Mouse (Mus musculus): ENCODE results near the gene Rdh9.

Gene Rdh9

DNA sequence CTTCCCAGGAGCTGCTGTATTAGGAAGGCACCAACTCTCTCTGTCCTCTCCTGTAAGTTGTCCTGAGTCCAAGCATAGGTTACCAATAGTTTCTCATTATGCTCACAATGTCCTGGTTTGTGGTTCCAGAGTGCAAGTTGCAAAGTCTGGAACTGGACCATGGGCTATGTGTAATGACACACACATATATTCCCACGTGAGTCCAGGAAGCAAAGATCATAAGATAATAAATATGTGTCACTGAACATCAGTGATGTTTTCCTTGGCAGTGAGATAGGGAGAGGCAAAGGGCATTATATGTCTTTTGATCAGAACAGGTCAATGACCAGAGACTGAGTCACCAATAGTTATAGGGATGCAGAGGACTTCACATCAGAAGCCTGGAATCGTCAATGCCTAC lies at the start of gene Rdh9:
Gene Rdh9, plus strand, starts transcription at position 376 of the 400 bp plus-strand sequence.
- DNase-seq (ENCODE audit: low read depth in 1 of 2, low spot score in 2 of 2), result no peak

- no peak for DNase-seq (ENCODE audit: low read depth in 1 of 2, low spot score in 2 of 2)
Observed at GRCm38 (mm10) chr10:127728437-127728836, 47.7 kb upstream of the Rdh9 start.

GRCm38 (mm10) chr10:127730285-127730932 lies 45.8 kb upstream of the Rdh9 start:
- no peak for DNase-seq (ENCODE audit: low read depth in 1 of 2, low spot score in 2 of 2)

GRCm38 (mm10) chr10:127730933-127731310 lies 45.3 kb upstream of the Rdh9 start:
- no peak for DNase-seq (ENCODE audit: low read depth in 1 of 2, low spot score in 2 of 2)

GRCm38 (mm10) chr10:127731397-127731796 lies 44.8 kb upstream of the Rdh9 start:
- DNase-seq (ENCODE audit: low read depth in 1 of 2, low spot score in 2 of 2), result no peak

- no peak for DNase-seq (ENCODE audit: low read depth in 1 of 2, low spot score in 2 of 2)
Observed at GRCm38 (mm10) chr10:127734434-127734833, 41.8 kb upstream of the Rdh9 start.

DNA sequence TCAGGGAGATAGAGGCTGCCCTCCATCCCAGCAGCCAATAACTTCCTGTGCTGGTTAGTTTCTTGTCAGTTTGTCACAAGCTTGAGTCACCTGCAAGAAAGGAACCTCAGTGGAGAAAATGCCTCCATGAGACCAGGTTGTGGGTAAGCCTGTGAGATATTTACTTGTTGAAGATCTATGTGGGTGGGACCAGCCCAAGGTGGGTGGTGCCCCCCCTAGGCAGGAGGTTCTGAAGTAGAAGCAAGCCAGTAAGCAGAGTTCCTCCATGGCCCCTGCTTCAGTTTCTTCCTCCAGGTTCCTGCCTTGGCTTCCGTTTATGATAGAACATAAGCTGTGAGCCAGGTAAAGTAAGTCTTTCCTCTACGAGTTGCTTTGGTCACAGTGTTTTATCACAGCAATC lies 39.9 kb upstream of the Rdh9 start:
- DNase-seq (ENCODE audit: low read depth in 1 of 2, low spot score in 2 of 2), result no peak

DNA sequence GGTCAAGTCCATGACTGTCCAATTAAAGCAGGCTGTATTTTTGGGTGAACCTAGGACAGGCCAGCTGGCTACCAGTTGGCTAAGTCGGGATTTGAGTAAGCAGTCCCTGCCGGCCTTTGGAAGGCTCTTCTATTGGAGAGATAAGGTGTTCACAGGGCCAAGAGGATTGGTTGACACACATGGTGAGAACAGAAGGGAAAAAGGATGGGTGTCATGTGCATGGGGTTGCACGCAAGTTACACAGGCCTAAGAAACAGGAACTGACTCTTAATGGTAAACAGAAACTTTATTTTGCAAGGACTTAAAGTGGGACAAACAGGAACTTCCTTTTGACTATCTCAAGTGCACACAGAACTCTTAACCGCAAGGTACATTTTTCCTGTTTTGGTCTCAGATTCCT lies 39.3 kb upstream of the Rdh9 start:
- DNase-seq (ENCODE audit: low read depth in 1 of 2, low spot score in 2 of 2), result peak; percentile 53 to 55

DNA sequence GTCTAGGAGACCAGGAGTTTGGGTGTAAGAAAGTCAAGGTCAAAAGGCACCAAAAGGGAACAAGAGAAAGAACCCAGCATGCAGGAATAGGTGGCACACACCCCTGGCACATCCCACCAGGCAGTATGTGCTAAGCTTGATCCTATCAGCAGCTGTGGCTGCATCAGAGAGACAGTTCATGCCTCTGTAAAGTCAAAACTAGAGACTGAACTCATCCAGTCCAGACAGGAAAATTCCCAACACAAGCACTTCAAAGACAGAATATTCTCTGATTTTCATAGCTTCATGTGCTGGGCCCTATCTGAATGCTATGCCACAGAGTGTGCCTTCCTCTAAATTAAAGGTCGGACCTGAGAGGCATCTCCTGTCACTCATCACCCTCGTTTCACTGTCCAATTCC lies 38.6 kb upstream of the Rdh9 start:
- no peak for DNase-seq (ENCODE audit: low read depth in 1 of 2, low spot score in 2 of 2)

DNA sequence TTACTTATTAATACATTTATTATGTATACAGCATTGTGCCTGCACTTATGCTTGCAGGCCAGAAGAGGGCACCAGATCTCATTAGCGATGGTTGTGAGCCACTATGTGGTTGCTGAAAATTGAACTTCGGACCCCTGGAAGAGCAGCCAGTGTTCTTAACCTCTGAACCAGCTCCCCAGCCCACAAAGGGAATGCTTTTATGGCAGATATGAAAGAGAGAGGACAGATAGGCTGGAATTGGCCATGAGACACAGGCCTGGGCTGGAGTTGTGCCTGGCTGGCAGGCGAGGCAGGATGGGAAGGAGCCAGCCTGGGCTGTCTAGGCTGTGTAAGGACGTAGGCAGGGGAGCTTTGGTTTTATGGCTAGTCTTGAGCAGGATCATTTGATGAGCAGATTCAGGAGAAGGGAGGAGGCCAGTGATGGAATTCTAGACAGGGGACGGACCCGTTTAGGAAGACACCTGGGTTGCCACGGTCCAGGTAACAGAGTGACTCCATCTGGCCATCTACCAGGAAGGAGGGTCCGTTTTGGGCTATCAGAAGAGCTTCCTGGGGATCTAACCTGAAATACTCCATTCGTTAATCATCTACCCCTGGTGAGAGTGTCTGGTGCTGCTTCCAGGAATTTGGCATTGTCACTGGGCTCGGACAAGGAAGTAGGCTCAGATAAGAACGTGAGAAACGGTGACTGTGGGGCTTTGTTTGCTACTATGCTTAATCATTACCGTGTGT lies 37.9 kb upstream of the Rdh9 start:
- DNase-seq (ENCODE audit: low read depth in 1 of 2, low spot score in 2 of 2), result no peak

DNA sequence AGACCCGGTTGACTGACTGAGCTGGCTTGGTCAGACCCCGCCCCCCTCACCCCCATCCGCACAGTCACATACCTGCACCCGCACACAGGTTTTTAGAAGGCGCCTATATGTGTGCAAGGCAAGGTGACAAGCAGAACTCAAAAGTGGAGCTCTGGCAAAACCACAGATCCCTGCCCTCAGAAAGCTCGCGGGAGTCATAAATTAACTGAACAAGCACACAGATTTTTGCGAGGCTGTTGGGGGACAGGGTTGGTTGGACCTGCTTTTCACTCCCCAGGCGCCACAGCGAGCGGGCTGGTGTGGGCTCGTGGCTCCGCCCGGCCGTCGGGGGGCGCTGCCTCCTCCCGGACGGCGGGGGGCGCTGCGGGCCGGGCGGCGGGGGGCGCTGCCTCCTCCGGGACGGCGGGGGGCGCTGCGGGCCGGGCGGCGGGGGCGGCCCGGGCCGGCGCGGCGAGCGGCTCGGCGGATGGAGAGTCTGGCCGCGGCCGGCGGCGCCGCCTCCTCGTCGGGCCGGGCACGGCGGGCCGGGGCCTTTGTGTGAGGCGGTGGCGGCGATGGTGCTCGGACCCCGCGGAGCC lies 37.0 kb upstream of the Rdh9 start, which contains the start of gene Zbtb39:
Gene Zbtb39, plus strand, starts transcription at position 456 of the 578 bp plus-strand sequence.
- peak in 1 of 2 experiments; percentile 72 for DNase-seq (ENCODE audit: low read depth in 1 of 2, low spot score in 2 of 2)

DNA sequence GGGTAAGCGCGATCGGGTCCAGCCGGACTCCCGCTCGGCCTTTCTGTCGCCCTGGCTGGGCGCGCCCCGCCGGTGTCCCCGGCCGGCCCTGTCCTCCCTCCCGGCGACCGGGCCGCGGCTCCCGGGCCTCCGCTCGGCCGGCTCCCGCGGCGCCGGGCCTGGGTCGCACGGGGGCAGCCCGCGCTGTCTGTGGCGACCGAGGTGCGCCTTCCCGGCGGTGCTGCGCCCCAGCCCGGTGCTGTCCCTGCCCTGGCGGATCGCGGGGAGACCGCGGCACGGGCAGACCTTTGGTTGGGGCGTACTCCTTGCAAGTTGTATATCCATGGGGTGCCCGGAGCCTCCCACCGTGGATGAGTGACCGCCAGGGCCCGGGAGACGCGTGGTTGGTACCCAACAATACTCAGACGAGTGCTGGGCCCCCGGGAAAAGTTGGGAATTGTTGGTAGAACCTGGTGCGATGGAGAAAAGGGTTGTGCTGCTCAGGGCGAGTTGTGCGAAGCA lies 36.5 kb upstream of the Rdh9 start:
- DNase-seq (ENCODE audit: low read depth in 1 of 2, low spot score in 2 of 2), result peak in 1 of 2 experiments; percentile 15

- DNase-seq (ENCODE audit: low read depth in 1 of 2, low spot score in 2 of 2), result peak in 1 of 2 experiments; percentile 15
Observed at GRCm38 (mm10) chr10:127744661-127745060, 31.5 kb upstream of the Rdh9 start.

GRCm38 (mm10) chr10:127745886-127746285 lies 30.3 kb upstream of the Rdh9 start:
- DNase-seq (ENCODE audit: low read depth in 1 of 2, low spot score in 2 of 2), result no peak

DNA sequence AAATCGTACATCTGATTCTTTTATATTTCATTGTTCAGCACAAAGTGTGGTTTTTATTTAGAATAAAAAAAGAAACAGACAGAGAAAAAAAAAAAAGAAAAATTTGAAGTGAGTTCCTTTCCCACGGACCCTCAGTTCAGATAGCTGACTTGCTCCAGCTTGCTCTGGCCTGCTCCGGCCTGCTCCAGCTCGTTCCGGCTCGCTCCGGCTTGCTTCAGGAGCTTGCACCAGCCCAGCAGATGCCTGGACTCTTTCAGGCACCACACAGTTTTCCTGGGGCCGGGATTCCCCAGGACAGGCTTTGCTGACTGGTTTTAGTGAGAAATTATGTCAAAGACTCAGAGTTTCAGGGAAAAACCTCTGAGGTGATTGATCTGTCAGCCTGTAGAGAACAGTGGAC lies 28.9 kb upstream of the Rdh9 start:
- DNase-seq (ENCODE audit: low read depth in 1 of 2, low spot score in 2 of 2), result no peak

- no peak for DNase-seq (ENCODE audit: low read depth in 1 of 2, low spot score in 2 of 2)
Observed at GRCm38 (mm10) chr10:127748847-127749612, 27.2 kb upstream of the Rdh9 start.

DNA sequence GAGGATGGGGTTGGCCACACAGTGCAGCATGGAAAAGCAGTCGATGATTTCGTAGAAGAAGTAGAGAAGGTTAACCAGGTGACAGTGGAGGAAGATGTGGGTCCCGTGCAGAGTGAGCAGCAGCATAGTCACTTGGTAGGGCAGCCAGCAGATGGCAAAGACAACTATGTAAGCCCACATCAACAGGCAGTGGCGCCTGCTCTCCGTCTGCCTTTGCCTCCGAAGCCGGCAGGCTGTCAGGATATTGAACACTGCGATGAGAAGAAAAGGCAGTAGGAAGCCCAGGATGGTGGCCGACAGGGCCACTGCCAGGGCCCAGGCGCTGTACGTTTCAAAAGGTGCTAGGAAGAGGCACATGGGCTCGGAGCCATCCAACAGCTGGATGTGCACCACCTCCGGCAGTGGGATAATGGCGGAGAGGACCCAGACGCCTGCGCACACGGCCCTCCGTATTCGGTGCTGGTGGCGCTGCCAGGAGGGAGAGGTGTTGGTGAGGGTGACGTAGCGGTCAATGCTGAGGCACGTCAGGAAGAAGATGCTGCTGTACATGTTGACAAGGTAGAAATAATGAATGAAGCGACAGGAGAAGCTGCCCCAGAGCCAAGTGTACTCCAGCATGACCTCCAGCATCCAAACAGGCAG lies 25.9 kb upstream of the Rdh9 start:
- no peak for DNase-seq (ENCODE audit: low read depth in 1 of 2, low spot score in 2 of 2)

- DNase-seq (ENCODE audit: low read depth in 1 of 2, low spot score in 2 of 2), result no peak
Observed at GRCm38 (mm10) chr10:127751548-127751947, 24.6 kb upstream of the Rdh9 start, which contains the start of gene Gpr182. Gpr182 (minus strand) TSS chr10:127751732.

- DNase-seq (ENCODE audit: low read depth in 1 of 2, low spot score in 2 of 2), result no peak
Observed at GRCm38 (mm10) chr10:127754566-127755166, 21.5 kb upstream of the Rdh9 start.

GRCm38 (mm10) chr10:127755246-127755645 lies 20.9 kb upstream of the Rdh9 start:
- no peak for DNase-seq (ENCODE audit: low read depth in 1 of 2, low spot score in 2 of 2)

All from monocyte, adult 2 months (primary cell).